Mouse (Mus musculus): ENCODE data around the gene Efl1. TPM values are rescaled to one million over a fixed set of nuclear protein-coding genes. Genes with fewer than 3 reads are reported as not detected.
A peak's percentile ranks its signal among the peaks of the same experiment; 100 is the strongest.

Efl1 gene
- polyA plus RNA-seq, 1 experiment from 2014 or later = 19.4 TPM

- 95% methylated on average over 4 of the region's 4 CpGs for WGBS
Measured at GRCm38 (mm10) chr7:82709172-82709571, 60.8 kb downstream of the Efl1 start.

DNA sequence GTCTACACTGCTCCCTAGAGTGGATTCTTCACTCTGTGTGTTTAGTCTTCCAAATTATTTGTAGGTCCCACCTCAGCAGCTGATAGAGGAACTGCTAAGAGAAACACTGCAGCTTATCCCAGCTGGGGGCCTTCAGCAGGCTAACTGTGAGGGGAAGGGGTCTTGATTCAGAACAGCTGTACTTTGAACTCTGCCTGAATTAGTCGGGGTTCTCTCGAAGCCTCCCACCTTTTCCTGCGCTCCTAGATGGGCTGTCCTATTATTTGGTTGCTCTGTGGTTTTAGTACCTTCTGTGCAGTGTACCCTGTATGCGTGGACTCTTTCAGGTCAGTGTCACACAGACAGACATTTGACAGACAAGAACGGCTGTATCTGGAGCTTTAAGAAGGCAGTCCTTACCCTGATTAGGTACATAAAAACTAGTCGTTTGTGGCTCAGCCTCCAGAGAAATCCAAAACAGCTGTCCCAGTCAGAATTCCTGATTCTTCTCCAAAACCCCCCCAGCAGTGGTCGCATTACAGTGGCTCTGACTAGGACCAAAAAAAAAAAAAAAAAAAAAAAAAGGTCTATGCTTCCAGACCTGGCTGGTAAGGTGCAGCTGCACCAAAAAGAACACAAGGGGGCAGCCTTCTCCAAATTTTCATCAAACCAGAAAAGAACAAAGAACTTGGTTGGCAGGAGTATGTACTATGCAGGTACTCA is 66.9 kb downstream of the Efl1 start:
- Histone ChIP-seq H3K4me1 (ENCODE audit: control insufficient read depth, insufficient read depth, low read length) (peaks cover 10% of the 10 kb centered on the region), H3K4me2 (ENCODE audit: low read depth) (no peak overlapping the region), H3K27ac (ENCODE audit: low read depth, low read length) (peak overlapping the region; percentile 65), H3K4me3 (ENCODE audit: low read depth, low read length) (no peak overlapping the region), H3K27me3 (ENCODE audit: control insufficient read depth, insufficient read depth, low read length) (no peaks in the 10 kb centered on the region), H3K36me3 (ENCODE audit: control insufficient read depth, insufficient read depth, low read length) (no peaks in the 10 kb centered on the region), H3K9me3 (ENCODE audit: control insufficient read depth, low read length) (no peaks in the 10 kb centered on the region), H3K9ac (ENCODE audit: low read length) (no peak overlapping the region)
- DNase-seq (ENCODE audit: low spot score) (peak; percentile 69), ATAC-seq (ENCODE audit: insufficient read depth, low FRiP score, low TSS enrichment) (peak; percentile 80; the same call in 1 of the 2 replicates)
- 40% methylated on average over 7 of the region's 7 CpGs for WGBS

More at GRCm38 (mm10) chr7:82709172-82709571, 60.8 kb downstream of the Efl1 start:
- H3K4me1 ChIP-seq (ENCODE audit: control insufficient read depth, insufficient read depth, low read length) = no peaks in the 10 kb centered on the region
- no peaks in the 10 kb centered on the region for H3K9me3 ChIP-seq (ENCODE audit: control insufficient read depth, low read length)
- no peak overlapping the region for H3K4me3 ChIP-seq (ENCODE audit: low read depth, low read length)
- H3K27me3 ChIP-seq (ENCODE audit: control insufficient read depth, insufficient read depth, low read length) = no peaks in the 10 kb centered on the region
- H3K36me3 ChIP-seq (ENCODE audit: control insufficient read depth, insufficient read depth, low read length) = no peaks in the 10 kb centered on the region
- ATAC-seq (ENCODE audit: insufficient read depth, low FRiP score, low TSS enrichment) = no peak
- no peak overlapping the region for H3K9ac ChIP-seq (ENCODE audit: low read length)
- H3K4me2 ChIP-seq (ENCODE audit: low read depth) = no peak overlapping the region
- no peak overlapping the region for H3K27ac ChIP-seq (ENCODE audit: low read depth, low read length)
- DNase-seq (ENCODE audit: low spot score) = no peak

DNA sequence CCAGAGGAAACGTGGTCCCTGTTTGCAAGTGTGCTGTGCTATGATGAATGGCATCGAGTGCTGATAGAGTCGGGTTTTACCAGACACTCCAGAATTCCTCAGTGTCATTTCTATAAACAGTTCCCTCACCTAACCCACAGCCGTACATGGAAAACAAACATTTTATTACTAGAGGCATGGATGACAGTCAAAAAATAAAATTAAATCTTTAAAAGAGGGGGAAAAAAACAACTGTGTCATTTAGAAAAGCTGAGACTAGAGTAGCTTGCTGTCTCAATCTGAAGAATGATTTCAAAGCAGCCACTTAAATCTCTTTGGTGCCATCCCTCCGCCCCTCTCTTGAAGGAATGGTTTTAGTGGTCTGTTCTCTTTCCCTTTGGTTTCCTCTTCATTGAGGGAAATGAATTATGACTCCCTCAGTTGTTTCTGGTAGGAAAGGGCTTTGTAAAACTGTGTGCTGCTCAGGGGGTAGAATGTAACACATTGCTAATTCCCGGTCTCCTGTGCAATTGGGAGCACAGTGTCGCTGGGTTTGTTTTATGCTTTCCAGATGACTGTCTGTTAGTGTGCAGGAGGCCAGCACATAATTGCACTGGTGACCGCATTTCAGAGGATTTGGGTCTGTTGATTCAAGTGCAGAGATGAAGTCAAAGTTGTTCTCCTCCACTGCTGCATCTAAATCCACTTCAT is 67.6 kb downstream of the Efl1 start:
- H3K27me3 ChIP-seq (ENCODE audit: control insufficient read depth, insufficient read depth, low read length) = no peaks in the 10 kb centered on the region
- no peaks in the 10 kb centered on the region for H3K9me3 ChIP-seq (ENCODE audit: control insufficient read depth, low read length)
- peak overlapping the region; percentile 24; the same call in 1 of the 2 replicates for H3K9ac ChIP-seq (ENCODE audit: low read length)
- ATAC-seq (ENCODE audit: insufficient read depth, low FRiP score, low TSS enrichment) (peak; percentile 56), DNase-seq (ENCODE audit: low spot score) (peak; percentile 37)
- WGBS = 25% methylated on average over 8 of the region's 8 CpGs
- no peaks in the 10 kb centered on the region for H3K36me3 ChIP-seq (ENCODE audit: control insufficient read depth, insufficient read depth, low read length)
- H3K4me1 ChIP-seq (ENCODE audit: control insufficient read depth, insufficient read depth, low read length) = peaks cover 10% of the 10 kb centered on the region
- H3K4me3 ChIP-seq (ENCODE audit: low read depth, low read length) = no peak overlapping the region
- peak overlapping the region; percentile 65 for H3K27ac ChIP-seq (ENCODE audit: low read depth, low read length)
- no peak overlapping the region for H3K4me2 ChIP-seq (ENCODE audit: low read depth)

GRCm38 (mm10) chr7:82719285-82719684 is 70.9 kb downstream of the Efl1 start:
- no peak overlapping the region for H3K9ac ChIP-seq (ENCODE audit: low read length)
- peaks cover 15% of the 10 kb centered on the region for H3K4me1 ChIP-seq (ENCODE audit: control insufficient read depth, insufficient read depth, low read length)
- DNase-seq (ENCODE audit: low spot score) = peak; percentile 29
- no peaks in the 10 kb centered on the region for H3K36me3 ChIP-seq (ENCODE audit: control insufficient read depth, insufficient read depth, low read length)
- H3K9me3 ChIP-seq (ENCODE audit: control insufficient read depth, low read length) = no peaks in the 10 kb centered on the region
- WGBS = 81% methylated on average over 5 of the region's 5 CpGs
- H3K27ac ChIP-seq (ENCODE audit: low read depth, low read length) = no peak overlapping the region
- no peaks in the 10 kb centered on the region for H3K27me3 ChIP-seq (ENCODE audit: control insufficient read depth, insufficient read depth, low read length)
- no peak overlapping the region for H3K4me3 ChIP-seq (ENCODE audit: low read depth, low read length)
- 0 out of 2 replicates have a peak, but pooled peaks have one; percentile 24 for ATAC-seq (ENCODE audit: insufficient read depth, low FRiP score, low TSS enrichment)
- H3K4me2 ChIP-seq (ENCODE audit: low read depth) = no peak overlapping the region

GRCm38 (mm10) chr7:82719740-82720139 is 71.3 kb downstream of the Efl1 start:
- Histone ChIP-seq H3K4me3 (ENCODE audit: low read depth, low read length) (no peak overlapping the region), H3K36me3 (ENCODE audit: control insufficient read depth, insufficient read depth, low read length) (no peaks in the 10 kb centered on the region), H3K4me1 (ENCODE audit: control insufficient read depth, insufficient read depth, low read length) (peaks cover 15% of the 10 kb centered on the region), H3K27ac (ENCODE audit: low read depth, low read length) (no peak overlapping the region), H3K9me3 (ENCODE audit: control insufficient read depth, low read length) (no peaks in the 10 kb centered on the region), H3K4me2 (ENCODE audit: low read depth) (no peak overlapping the region), H3K27me3 (ENCODE audit: control insufficient read depth, insufficient read depth, low read length) (no peaks in the 10 kb centered on the region), H3K9ac (ENCODE audit: low read length) (no peak overlapping the region)
- DNase-seq (ENCODE audit: low spot score) (no peak), ATAC-seq (ENCODE audit: insufficient read depth, low FRiP score, low TSS enrichment) (no peak)
- 85% methylated on average over 5 of the region's 5 CpGs for WGBS

- peaks cover 19% of the 10 kb centered on the region for H3K4me1 ChIP-seq (ENCODE audit: control insufficient read depth, insufficient read depth, low read length)
- H3K27ac ChIP-seq (ENCODE audit: low read depth, low read length) = no peak overlapping the region
- 74% methylated on average over 7 of the region's 7 CpGs for WGBS
- no peaks in the 10 kb centered on the region for H3K27me3 ChIP-seq (ENCODE audit: control insufficient read depth, insufficient read depth, low read length)
- H3K36me3 ChIP-seq (ENCODE audit: control insufficient read depth, insufficient read depth, low read length) = no peaks in the 10 kb centered on the region
- ATAC-seq (ENCODE audit: insufficient read depth, low FRiP score, low TSS enrichment) (no peak), DNase-seq (ENCODE audit: low spot score) (no peak)
- H3K4me3 ChIP-seq (ENCODE audit: low read depth, low read length) = no peak overlapping the region
- H3K9ac ChIP-seq (ENCODE audit: low read length) = no peak overlapping the region
- no peaks in the 10 kb centered on the region for H3K9me3 ChIP-seq (ENCODE audit: control insufficient read depth, low read length)
- no peak overlapping the region for H3K4me2 ChIP-seq (ENCODE audit: low read depth)
Measured at GRCm38 (mm10) chr7:82720501-82720900, 72.1 kb downstream of the Efl1 start.

DNA sequence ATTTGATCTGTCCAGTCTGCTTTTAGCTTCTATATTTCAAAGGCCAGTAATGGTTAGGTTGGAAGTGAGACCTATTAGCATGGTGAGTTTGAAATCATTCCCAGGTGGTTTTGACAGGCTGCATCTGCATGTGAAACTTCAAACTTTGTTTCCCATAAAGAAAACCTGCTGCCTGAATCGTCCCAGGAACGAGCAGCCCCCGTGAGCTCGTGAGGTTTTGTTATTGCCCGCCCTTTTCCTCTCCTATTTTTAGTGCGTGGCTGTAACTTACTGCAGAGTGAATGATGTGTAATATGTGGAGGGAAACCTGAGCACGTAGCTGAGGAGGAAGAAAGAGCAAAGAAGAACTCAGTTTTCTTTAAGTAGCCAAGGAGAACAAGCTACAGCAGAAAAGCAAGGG is 72.5 kb downstream of the Efl1 start:
- Histone ChIP-seq H3K27ac (ENCODE audit: low read depth, low read length) (no peak overlapping the region), H3K9ac (ENCODE audit: low read length) (no peak overlapping the region), H3K9me3 (ENCODE audit: control insufficient read depth, low read length) (no peaks in the 10 kb centered on the region), H3K36me3 (ENCODE audit: control insufficient read depth, insufficient read depth, low read length) (no peaks in the 10 kb centered on the region), H3K27me3 (ENCODE audit: control insufficient read depth, insufficient read depth, low read length) (no peaks in the 10 kb centered on the region), H3K4me1 (ENCODE audit: control insufficient read depth, insufficient read depth, low read length) (peaks cover 17% of the 10 kb centered on the region), H3K4me3 (ENCODE audit: low read depth, low read length) (no peak overlapping the region), H3K4me2 (ENCODE audit: low read depth) (no peak overlapping the region)
- peak; percentile 21 for DNase-seq (ENCODE audit: low spot score)
- ATAC-seq (ENCODE audit: insufficient read depth, low FRiP score, low TSS enrichment) = no peak
- WGBS = 49% methylated on average over 7 of the region's 7 CpGs

DNA sequence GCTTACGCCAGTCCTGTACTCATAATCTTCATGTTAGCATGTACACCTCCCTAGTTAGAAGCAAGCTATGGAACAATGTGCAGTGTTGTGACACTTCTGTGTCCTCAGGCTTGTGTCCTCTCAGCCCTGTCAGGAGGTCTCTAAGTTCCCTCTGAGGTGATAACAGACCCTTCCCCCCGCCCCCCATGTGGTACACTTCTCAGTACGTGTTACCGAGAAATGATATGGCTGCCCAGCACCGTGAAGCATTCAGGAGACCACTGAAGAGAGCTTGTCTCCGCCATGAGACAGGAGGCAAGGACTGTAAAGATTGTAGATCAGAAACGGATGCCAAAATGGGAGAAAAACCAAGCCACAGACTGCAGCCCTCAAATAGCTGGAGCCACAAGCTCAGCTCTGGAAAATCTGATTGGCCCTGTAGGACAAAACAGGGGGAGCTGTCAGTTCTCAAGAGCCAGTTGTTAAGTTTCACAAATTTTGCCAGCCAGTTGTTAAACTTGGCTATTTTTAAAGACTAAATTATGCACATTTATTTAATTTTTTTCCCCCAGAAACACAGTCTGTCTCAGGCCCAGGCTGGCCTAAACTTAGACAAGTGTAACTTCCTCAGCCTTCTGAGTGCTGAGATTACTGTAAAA is 74.2 kb downstream of the Efl1 start:
- Histone ChIP-seq H3K4me2 (ENCODE audit: low read depth) (no peak overlapping the region), H3K36me3 (ENCODE audit: control insufficient read depth, insufficient read depth, low read length) (no peaks in the 10 kb centered on the region), H3K4me3 (ENCODE audit: low read depth, low read length) (no peak overlapping the region), H3K27me3 (ENCODE audit: control insufficient read depth, insufficient read depth, low read length) (no peaks in the 10 kb centered on the region), H3K9ac (ENCODE audit: low read length) (no peak overlapping the region; the same call in 1 of the 2 replicates), H3K4me1 (ENCODE audit: control insufficient read depth, insufficient read depth, low read length) (peaks cover 12% of the 10 kb centered on the region), H3K9me3 (ENCODE audit: control insufficient read depth, low read length) (no peaks in the 10 kb centered on the region), H3K27ac (ENCODE audit: low read depth, low read length) (no peak overlapping the region)
- DNase-seq (ENCODE audit: low spot score) (no peak), ATAC-seq (ENCODE audit: insufficient read depth, low FRiP score, low TSS enrichment) (no peak)
- 76% methylated on average over 7 of the region's 7 CpGs for WGBS

Data from neural tube, embryonic 11.5 days (tissue).